Mouse (Mus musculus) B cell, adult 2 months (primary cell): Measurements from ENCODE around the gene Ttll7.

Experiments used
- DNase-seq, 2 experiments: peaks; one replicate each; pipeline ENCODE4 v3.0.0; 2022

Gene Ttll7

DNA sequence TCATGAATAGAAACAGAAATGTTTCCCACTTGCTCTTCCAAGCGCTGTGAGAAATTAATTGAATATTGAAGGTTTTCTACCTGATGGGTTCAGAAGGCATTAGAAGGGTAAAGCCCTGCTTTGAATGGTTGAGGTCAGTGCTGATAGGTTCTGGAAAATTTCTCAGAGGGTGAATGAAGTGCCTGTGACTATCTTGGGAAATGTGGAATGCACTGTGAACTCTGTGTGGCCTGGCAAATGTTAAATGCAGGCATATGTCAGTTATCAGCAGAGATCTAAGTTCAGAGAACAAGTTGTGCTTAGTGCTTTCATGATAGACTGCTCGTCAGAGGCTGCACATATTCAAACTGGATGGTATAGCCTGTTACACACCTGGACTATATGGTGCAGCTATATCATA, 147.0 kb downstream of the Ttll7 start:
- no peak for DNase-seq

DNA sequence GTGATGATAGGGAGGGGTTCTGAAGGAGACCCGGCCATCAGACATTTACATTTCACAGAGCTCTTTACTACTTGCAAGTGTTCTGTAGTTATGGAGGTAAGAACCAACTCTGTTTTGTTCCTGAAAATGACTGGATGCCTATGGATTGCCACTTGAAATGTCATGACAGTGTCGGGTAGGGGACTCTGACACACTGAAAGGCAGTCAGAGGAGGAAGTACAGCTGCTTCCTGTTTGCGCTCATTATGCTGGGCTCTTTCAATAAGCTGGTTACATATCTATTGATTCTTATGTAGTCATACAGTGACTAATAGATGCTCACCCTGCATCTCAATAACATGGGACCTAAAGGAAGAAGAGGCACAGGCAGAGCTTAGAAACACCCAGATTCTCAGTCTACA, 148.8 kb downstream of the Ttll7 start:
- DNase-seq, result no peak

DNA sequence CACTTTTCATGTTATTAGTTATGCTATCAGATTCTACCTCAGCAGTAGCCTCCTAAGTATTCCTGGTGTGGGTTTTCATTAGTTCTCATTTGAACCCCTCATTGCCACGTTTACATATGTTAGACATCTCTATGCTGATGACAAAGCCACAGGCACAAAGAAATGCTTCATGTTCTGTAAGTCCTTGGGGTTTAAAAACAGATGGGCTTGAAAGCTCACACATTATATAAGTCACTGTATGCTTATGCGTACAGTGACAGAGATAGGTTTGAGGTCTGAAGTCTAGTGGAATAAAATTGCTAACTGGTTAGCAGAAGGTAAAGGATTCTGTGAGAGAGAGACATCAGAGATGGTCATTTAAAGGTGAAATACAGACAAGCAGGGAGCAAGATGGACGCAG, 149.4 kb downstream of the Ttll7 start:
- no peak for DNase-seq

DNA sequence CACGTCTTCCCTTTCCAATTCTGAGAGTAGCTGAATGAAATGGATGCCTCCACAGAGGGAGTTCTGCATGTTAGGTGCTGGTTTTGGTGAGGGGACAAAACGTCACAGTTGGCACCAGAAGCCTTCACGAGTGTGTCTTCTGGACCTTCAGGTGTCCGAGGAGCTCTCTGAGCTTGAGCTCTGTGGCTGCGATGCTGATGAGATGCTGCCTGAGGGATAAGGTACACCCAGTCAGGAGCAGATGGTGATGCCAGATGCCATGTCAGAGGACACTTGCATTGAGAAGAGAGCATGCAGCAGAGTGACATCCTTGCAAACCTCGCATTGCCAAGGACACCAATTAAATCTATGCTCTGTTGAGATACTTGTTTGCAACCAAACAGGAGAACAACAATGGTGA, 164.3 kb downstream of the Ttll7 start:
- no peak for DNase-seq

DNA sequence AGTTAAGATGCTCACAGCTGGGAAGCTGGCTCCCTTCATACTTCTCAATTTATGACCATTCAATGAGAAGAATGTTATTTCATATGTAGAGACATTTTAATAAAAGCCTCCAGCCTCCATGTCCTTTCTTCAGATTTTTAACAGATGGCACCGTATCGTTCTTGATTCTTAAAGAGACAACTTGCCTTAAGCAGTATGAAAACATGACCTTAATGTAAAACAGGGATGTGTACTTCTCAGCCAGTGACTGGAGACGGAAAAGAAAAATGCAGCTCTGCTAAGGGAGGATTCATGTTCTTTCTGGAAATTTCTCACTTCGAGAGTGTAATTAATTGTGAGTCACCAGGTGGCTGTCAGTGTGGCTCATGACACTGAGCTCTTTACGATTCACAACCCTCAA, 167.3 kb downstream of the Ttll7 start:
- no peak for DNase-seq

DNA sequence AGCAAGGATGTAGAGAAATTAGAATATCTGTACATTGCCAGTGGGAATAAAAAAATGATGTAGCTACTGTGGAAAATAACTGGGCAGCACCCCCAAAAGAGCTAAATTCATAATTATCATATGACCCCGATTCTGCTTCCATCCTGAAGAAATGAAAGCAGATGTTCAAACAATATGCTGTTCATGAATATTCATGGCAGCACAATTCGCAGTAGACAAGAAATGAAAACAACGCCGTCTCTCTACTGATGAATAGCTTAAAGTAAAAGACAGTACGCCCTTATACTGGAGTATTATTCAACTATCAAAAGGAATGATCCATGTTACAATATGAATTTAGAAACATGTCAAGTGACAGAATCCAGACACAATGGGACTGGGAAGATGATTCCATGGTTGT, 174.1 kb downstream of the Ttll7 start:
- no peak for DNase-seq

DNA sequence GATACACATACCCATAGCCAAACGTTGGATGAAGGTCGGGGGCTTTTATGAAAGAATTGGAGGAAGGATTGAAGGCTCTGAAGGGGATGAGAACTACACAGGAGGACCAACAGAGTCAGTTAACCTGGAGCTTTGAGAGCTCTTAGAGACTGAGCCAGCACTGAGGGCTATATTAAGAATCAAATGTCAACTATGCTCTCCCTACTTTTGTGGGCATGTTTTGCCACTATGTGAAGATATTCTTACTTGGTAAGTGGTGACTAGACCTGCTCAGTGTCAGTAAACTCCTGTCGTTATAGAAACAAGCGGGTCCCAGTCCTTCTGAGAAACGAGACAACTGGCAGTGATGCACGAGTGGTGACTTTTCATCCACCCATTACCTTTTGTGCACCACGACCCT, 176.2 kb downstream of the Ttll7 start:
- DNase-seq, result no peak

DNA sequence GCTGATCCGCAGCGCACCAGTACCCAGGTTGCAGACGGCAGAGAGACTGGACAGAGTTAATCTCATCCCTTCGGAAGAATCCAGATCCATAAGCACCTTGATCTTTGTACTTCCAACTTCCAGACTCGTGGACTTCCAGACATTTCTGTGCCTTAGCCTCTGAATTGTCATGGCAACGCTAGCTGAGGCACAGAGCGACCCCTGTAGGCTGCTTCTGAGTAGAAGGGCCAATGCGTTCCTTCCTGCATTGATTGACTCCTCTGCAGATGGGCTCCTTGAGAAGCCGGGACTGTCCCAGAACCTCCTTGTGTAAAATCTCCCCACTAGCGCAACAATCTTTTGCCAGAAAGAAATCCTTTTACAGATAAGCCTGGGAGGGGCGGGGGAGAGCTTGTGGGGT, 177.6 kb downstream of the Ttll7 start:
- no peak for DNase-seq

DNA sequence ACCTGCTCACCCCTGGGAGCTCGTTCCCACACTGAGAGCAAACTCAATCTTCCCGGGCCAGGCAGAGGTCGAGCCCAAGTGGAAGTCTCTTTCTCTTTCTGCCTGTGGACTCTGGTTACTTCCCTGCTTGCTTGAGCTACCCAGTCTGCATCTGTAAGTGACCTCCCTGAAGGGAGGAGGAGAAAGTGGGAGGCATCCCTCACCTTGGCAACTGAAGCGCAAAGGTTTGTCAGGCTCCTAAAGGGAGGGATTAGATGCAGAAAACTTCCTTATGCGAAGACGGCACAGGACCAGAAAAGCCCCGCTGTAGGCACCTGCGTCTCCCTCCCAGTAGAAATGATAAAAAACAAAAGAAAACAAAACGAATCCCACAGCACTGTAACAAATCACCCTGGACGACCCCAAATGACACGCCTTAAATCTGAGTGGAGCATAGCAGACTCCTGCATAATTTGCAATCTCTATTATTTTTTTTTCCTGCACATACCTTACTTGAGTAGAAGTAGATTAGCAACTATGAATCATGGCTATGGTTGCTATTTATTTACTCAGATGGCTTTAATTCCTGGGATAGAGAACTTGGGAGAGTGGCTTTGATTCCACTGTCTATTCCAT, 178.2 kb downstream of the Ttll7 start:
- no peak for DNase-seq
